Mouse (Mus musculus) spleen, adult 2 months (tissue): ENCODE results near the gene Gm45140.

Experiments
- CTCF ChIP-seq: fragments of 200-500 bp; IDR thresholded peaks from 2 replicates; pipeline ENCODE4 v1.5.1; 2011; ENCODE audit warnings: mild to moderate bottlenecking, inconsistent platforms; ENCODE audit not compliant: insufficient read depth, insufficient read length, insufficient replicate concordance; ENCODE audit errors: extremely low read depth
- POLR2A ChIP-seq: fragments of 200-500 bp; IDR thresholded peaks from 2 replicates; pipeline ENCODE4 v1.6.1; 2011; ENCODE audit warnings: low read depth, low read length, inconsistent platforms

DNA sequence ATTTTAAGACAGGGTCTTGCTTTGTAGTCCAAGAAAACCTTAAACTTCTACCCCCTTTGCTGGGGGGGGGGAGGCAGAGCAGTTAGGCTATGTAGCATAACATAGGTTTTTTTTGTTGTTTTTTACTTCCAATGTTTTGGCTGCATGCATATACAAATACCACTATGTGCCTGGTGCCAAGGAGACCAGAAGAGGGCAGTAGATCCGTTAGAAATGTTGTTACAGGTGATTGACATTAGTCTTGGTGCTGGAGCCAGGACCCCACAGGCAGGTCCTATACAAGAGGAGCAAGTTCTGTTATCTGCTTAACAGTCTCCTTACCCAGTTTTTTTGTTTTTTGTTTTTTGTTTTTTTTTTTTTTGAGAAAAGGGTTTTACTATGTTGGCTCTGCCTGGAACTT is 6.7 kb upstream of the Gm45140 start:
- TF ChIP-seq CTCF (no peak), POLR2A (no peak)
